Comparison of ENCODE assay signal across 18 mouse cellular contexts in genomic region chr9:62539251-62539711, GRCm38 (mm10). TPM values are rescaled to one million over a fixed set of nuclear protein-coding genes. Genes with fewer than 3 reads are reported as not detected.
DNase-seq lines count a peak whose midpoint lies in the region; ATAC-seq lines count a peak whose summit lies in the region.
"Had no signal": no experiment of that assay in that cellular context is flagged by ENCODE, and none has a peak within 500 bp of the region (broad histone marks: within the 10 kb centered on the region; RNA-seq: fewer than 3 reads in every experiment).

No protein-coding gene starts in this region.

- H3K27me3 ChIP-seq in forebrain, embryonic 10.5 days (ENCODE audit: poor library complexity, severe bottlenecking): peaks cover 94% of the 10 kb centered on the region
- no peaks in the 10 kb centered on the region; the same call in 1 of the 2 replicates for H3K27me3 ChIP-seq in forebrain, embryonic 11.5 days (ENCODE audit: control insufficient read depth, insufficient read depth, low read length)
- H3K27me3 ChIP-seq in neural tube, embryonic 14.5 days (ENCODE audit: control insufficient read depth, insufficient read depth, low read length): no peaks in the 10 kb centered on the region
- H3K27me3 ChIP-seq in neural tube, embryonic 15.5 days (replicated peaks): no peaks in the 10 kb centered on the region
- H3K27me3 ChIP-seq in forebrain, embryonic 12.5 days: peaks cover 3% of the 10 kb centered on the region; the same call in 1 of the 2 replicates
- H3K27me3 ChIP-seq in limb, embryonic 10.5 days (ENCODE audit: low read depth, poor library complexity, severe bottlenecking): peaks cover 67% of the 10 kb centered on the region
- H3K27me3 ChIP-seq: neural tube, embryonic 13.5 days had no signal

- no peak overlapping the region for H3K4me2 ChIP-seq in forebrain, embryonic 11.5 days (ENCODE audit: low read depth, low read length, severe bottlenecking)
- no peak overlapping the region for H3K4me2 ChIP-seq in neural tube, embryonic 14.5 days (ENCODE audit: low read depth, low read length)
- no peak overlapping the region for H3K4me2 ChIP-seq in neural tube, embryonic 15.5 days
- no peak overlapping the region for H3K4me2 ChIP-seq in forebrain, embryonic 12.5 days
- H3K4me2 ChIP-seq: embryonic facial prominence, embryonic 12.5 days; heart, embryonic 11.5 days; neural tube, embryonic 13.5 days had no signal

- peaks cover 73% of the 10 kb centered on the region for H3K4me1 ChIP-seq in forebrain, embryonic 10.5 days
- peaks cover 25% of the 10 kb centered on the region for H3K4me1 ChIP-seq in forebrain, embryonic 11.5 days (replicated peaks; ENCODE audit: control insufficient read depth, insufficient read depth, low read length)
- peaks cover 29% of the 10 kb centered on the region for H3K4me1 ChIP-seq in neural tube, embryonic 14.5 days (ENCODE audit: control insufficient read depth, insufficient read depth, low read length)
- peaks cover 63% of the 10 kb centered on the region for H3K4me1 ChIP-seq in neural tube, embryonic 15.5 days
- peaks cover 67% of the 10 kb centered on the region for H3K4me1 ChIP-seq in forebrain, embryonic 12.5 days
- H3K4me1 ChIP-seq in limb, embryonic 10.5 days: peaks cover 30% of the 10 kb centered on the region

- no peaks in the 10 kb centered on the region for H3K9me3 ChIP-seq in forebrain, embryonic 10.5 days
- H3K9me3 ChIP-seq in forebrain, embryonic 11.5 days (ENCODE audit: control insufficient read depth, low read length): no peaks in the 10 kb centered on the region
- no peaks in the 10 kb centered on the region for H3K9me3 ChIP-seq in neural tube, embryonic 14.5 days (ENCODE audit: control insufficient read depth, low read length)
- no peaks in the 10 kb centered on the region for H3K9me3 ChIP-seq in neural tube, embryonic 15.5 days (replicated peaks)
- H3K9me3 ChIP-seq in forebrain, embryonic 12.5 days: no peaks in the 10 kb centered on the region
- no peaks in the 10 kb centered on the region for H3K9me3 ChIP-seq in limb, embryonic 10.5 days (replicated peaks)
- H3K9me3 ChIP-seq: embryonic facial prominence, embryonic 12.5 days; midbrain, embryonic 10.5 days; neural tube, embryonic 13.5 days had no signal

- no peaks in the 10 kb centered on the region for H3K36me3 ChIP-seq in forebrain, embryonic 10.5 days (replicated peaks)
- no peaks in the 10 kb centered on the region for H3K36me3 ChIP-seq in forebrain, embryonic 11.5 days (ENCODE audit: control insufficient read depth, insufficient read depth, low read length)
- H3K36me3 ChIP-seq in neural tube, embryonic 14.5 days (ENCODE audit: control insufficient read depth, insufficient read depth, low read length): no peaks in the 10 kb centered on the region
- no peaks in the 10 kb centered on the region for H3K36me3 ChIP-seq in neural tube, embryonic 15.5 days
- no peaks in the 10 kb centered on the region for H3K36me3 ChIP-seq in forebrain, embryonic 12.5 days (replicated peaks)
- no peaks in the 10 kb centered on the region for H3K36me3 ChIP-seq in limb, embryonic 10.5 days
- H3K36me3 ChIP-seq: embryonic facial prominence, embryonic 12.5 days; midbrain, embryonic 10.5 days; neural tube, embryonic 13.5 days had no signal

- H3K27ac ChIP-seq in forebrain, embryonic 10.5 days: peak overlapping the region; percentile 15; the same call in 1 of the 2 replicates
- H3K27ac ChIP-seq in forebrain, embryonic 11.5 days (ENCODE audit: low read depth, low read length): no peak overlapping the region
- no peak overlapping the region for H3K27ac ChIP-seq in neural tube, embryonic 14.5 days (ENCODE audit: low read depth, low read length)
- no peak overlapping the region for H3K27ac ChIP-seq in neural tube, embryonic 15.5 days (replicated peaks)
- H3K27ac ChIP-seq in forebrain, embryonic 12.5 days: peak overlapping the region; percentile 50
- H3K27ac ChIP-seq in limb, embryonic 10.5 days: 0 out of 2 replicates have a peak overlapping the region, but pooled peaks have one; percentile 1
- H3K27ac ChIP-seq: embryonic facial prominence, embryonic 12.5 days; midbrain, embryonic 10.5 days had no signal

- no peak for DNase-seq in forebrain, embryonic 10.5 days (ENCODE audit: extremely low spot score, low spot score)
- DNase-seq in forebrain, embryonic 11.5 days (ENCODE audit: low spot score): no peak
- DNase-seq in limb, embryonic 10.5 days (ENCODE audit: low spot score): no peak
- no peak for DNase-seq in layer of hippocampus, adult 9-10 months (ENCODE audit: low spot score)
- no peak for DNase-seq in lung, postnatal 4 days
- DNase-seq: adrenal gland, adult 8-10 months; kidney, postnatal 10 days; layer of hippocampus, adult 9-11 months; lung, adult 18-20 months; thymus, adult 2 months had no signal

- 83% methylated on average over 9 of the region's 9 CpGs for WGBS in forebrain, embryonic 10.5 days
- 82% methylated on average over 9 of the region's 9 CpGs for WGBS in forebrain, embryonic 11.5 days
- 68% methylated on average over 9 of the region's 9 CpGs for WGBS in neural tube, embryonic 14.5 days
- 67% methylated on average over 9 of the region's 9 CpGs for WGBS in neural tube, embryonic 15.5 days
- 73% methylated on average over 9 of the region's 9 CpGs for WGBS in forebrain, embryonic 12.5 days
- 86% methylated on average over 9 of the region's 9 CpGs for WGBS in limb, embryonic 10.5 days

- ATAC-seq in forebrain, embryonic 11.5 days (replicated peaks; ENCODE audit: low FRiP score): no peak
- no peak for ATAC-seq in neural tube, embryonic 14.5 days (ENCODE audit: low read depth)
- ATAC-seq in neural tube, embryonic 15.5 days (ENCODE audit: low FRiP score): no peak
- ATAC-seq in forebrain, embryonic 12.5 days (ENCODE audit: low FRiP score): no peak
- ATAC-seq: intestine, embryonic 16.5 days had no signal

- no peak overlapping the region for H3K4me3 ChIP-seq in forebrain, embryonic 10.5 days
- H3K4me3 ChIP-seq in forebrain, embryonic 11.5 days (ENCODE audit: low read depth, low read length): no peak overlapping the region
- H3K4me3 ChIP-seq in neural tube, embryonic 14.5 days (ENCODE audit: low read depth, low read length): no peak overlapping the region
- no peak overlapping the region for H3K4me3 ChIP-seq in neural tube, embryonic 15.5 days (replicated peaks)
- H3K4me3 ChIP-seq in forebrain, embryonic 12.5 days (replicated peaks): no peak overlapping the region
- H3K4me3 ChIP-seq in limb, embryonic 10.5 days: no peak overlapping the region
- H3K4me3 ChIP-seq: embryonic facial prominence, embryonic 12.5 days; midbrain, embryonic 10.5 days; neural tube, embryonic 13.5 days had no signal

- H3K9ac ChIP-seq in forebrain, embryonic 11.5 days (ENCODE audit: low read length): no peak overlapping the region
- 0 out of 2 replicates have a peak overlapping the region, but pooled peaks have one; percentile 16 for H3K9ac ChIP-seq in neural tube, embryonic 14.5 days (replicated peaks; ENCODE audit: low read depth, low read length)
- no peak overlapping the region for H3K9ac ChIP-seq in neural tube, embryonic 15.5 days (replicated peaks)
- no peak overlapping the region for H3K9ac ChIP-seq in forebrain, embryonic 12.5 days
- H3K9ac ChIP-seq: embryonic facial prominence, embryonic 12.5 days; neural tube, embryonic 13.5 days had no signal

RNA-seq across cellular contexts. Expression of gene Coro2b, which starts 2.4 kb away (rescaled TPM):
- polyA plus RNA-seq in forebrain, embryonic 10.5 days (2016; fragmentation: Nextera tagmentation; extraction: Ambion mirVana): 9.7 and 10.0 TPM in 2 replicates
- 24.0 and 26.5 TPM in 2 replicates for polyA plus RNA-seq in forebrain, embryonic 11.5 days (2014; fragmentation: Nextera tagmentation; extraction: Ambion mirVana)
- 32.5 and 34.5 TPM in 2 replicates for polyA plus RNA-seq in neural tube, embryonic 14.5 days (2014; fragmentation: Nextera tagmentation; extraction: Ambion mirVana)
- polyA plus RNA-seq in neural tube, embryonic 15.5 days (2015; fragmentation: Nextera tagmentation; extraction: Ambion mirVana): 34.3 and 38.2 TPM in 2 replicates
- 37.6 and 38.1 TPM in 2 replicates for polyA plus RNA-seq in forebrain, embryonic 12.5 days (2016; fragmentation: Nextera tagmentation; extraction: Ambion mirVana)
- polyA plus RNA-seq in limb, embryonic 10.5 days (2016; fragmentation: Nextera tagmentation; extraction: Ambion mirVana): 5.6 and 6.2 TPM in 2 replicates

Comparison
In these comparisons a context has a peak if more than half of its experiments do, and no peak if none do; other contexts are left out.
1. H3K27ac ChIP-seq: peak in forebrain, embryonic 10.5 days (single experiment), forebrain, embryonic 12.5 days (single experiment) and limb, embryonic 10.5 days (single experiment); none in forebrain, embryonic 11.5 days (single experiment), neural tube, embryonic 14.5 days (single experiment) and neural tube, embryonic 15.5 days (single experiment).